Mouse (Mus musculus): ENCODE results near the gene Foxc2.

DNA sequence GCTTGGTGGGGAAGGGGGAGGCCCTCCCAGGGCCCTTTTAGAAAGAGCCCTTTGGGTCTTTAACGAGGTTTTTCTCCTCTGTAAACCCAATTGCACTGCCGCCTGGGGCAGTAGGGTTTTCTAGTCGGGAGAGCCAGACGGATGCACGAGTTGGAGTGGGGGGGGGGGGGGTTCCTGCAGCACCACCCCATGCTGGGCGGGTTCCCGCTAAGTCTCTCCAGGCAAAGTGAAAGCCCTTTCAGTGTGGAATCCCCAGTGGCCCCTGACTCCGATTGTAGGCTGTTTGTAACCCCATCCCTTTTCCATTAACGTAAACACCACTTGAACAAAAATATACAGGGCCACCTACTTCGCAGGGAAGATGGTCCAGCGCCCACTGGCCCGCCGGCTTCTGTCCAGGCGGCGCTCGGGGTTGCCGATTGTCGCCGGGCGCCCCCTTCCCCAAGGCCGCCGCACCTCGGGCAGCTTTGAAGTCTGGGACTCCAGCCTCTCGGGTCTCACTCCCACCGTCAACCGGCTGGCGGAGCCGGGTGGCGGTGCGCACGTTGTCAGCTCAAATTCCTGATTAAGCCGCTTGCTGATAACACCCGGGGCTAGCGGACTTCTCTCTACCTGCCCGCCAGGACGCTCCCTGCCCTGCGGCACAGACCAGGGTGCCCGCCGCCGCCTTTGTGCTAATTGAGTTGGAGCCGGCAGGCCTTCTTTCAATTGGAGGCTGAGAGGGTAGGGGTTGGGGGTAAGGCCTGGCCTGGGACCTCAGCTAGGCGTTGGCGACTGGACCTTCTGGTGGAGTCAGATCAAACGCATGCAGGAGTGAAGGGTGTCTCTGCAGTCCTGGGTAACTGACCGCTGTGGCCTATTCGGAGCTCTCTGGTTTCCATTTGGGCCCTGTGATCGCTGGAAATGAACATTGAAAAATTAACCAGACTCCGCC lies 42.5 kb upstream of the Foxc2 start:
- TF ChIP-seq CTCF (IDR thresholded peaks at IDR 0.05) (no peak), EP300 (IDR thresholded peaks at IDR 0.05) (no peak)

Data from lung, postnatal 0 days (tissue).